Mouse (Mus musculus): ENCODE measurements at regions not wholly inside any gene's neighbourhood (a gene's known extent, or its start where the extent isn't known, plus 50 kb on each side); places are given as distances from the start of the nearest gene placed in this dataset.
A peak's percentile ranks its signal among the peaks of the same experiment; 100 is the strongest.

DNA sequence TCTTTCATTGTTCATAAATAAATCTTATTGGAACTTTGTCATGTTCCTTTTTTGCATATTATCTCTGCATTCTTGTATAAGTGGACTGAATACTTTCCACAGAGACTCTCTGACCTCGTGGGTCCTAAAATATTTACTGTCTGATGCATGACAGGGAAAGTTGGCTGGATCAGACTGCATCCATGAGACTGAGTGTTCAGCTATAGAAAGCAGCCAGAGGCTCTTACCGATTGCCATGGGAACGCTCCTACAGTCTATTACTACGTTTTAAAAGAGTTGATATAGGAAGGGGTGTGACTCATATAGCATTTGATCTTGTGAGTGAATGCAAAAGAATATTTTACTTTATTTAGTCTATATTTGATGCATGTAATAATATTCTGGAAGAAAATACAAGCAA lies 77.6 kb upstream of the Lgalsl start:
- no peaks in the 10 kb centered on the region for H3K27me3 ChIP-seq
- H3K9ac ChIP-seq = no peak overlapping the region
- H3K36me3 ChIP-seq = no peaks in the 10 kb centered on the region
- WGBS = 53% methylated on average over 4 of the region's 4 CpGs
- H3K4me1 ChIP-seq = 0 out of 2 replicates have a peak, but pooled peaks cover 3% of the 10 kb centered on the region
- ATAC-seq (ENCODE audit: insufficient number of reproducible peaks, low FRiP score, low TSS enrichment, low read depth) = no peak
- no peak overlapping the region for H3K27ac ChIP-seq
- H3K9me3 ChIP-seq = no peaks in the 10 kb centered on the region
- no peak overlapping the region for H3K4me3 ChIP-seq
- H3K4me2 ChIP-seq = no peak overlapping the region

DNA sequence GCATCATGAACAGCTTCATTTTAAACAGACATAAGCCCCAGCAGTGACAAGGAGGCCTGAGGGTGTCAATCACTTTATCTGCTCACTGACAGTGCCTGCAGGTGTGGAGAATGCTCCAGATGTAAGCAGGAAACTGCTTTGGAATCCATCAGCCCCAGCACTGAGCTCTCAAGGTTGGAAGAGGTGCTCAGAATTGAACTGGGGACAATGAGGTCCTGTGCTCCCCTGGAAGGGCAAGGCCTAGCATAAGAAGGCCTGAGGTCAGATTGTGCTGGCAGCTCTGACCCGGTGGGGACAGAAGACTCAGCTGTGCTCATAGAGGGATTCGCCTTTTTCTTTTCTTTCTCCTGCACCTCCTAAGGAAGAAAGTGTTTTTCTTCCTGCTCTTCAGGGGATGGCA lies 82.2 kb upstream of the Lgalsl start:
- Histone ChIP-seq H3K36me3 (no peaks in the 10 kb centered on the region), H3K9ac (no peak overlapping the region), H3K4me3 (no peak overlapping the region), H3K9me3 (no peaks in the 10 kb centered on the region), H3K27ac (no peak overlapping the region), H3K27me3 (no peaks in the 10 kb centered on the region), H3K4me1 (peaks cover 36% of the 10 kb centered on the region), H3K4me2 (no peak overlapping the region)
- ATAC-seq (ENCODE audit: insufficient number of reproducible peaks, low FRiP score, low TSS enrichment, low read depth) = no peak
- 94% methylated on average over 2 of the region's 2 CpGs for WGBS

- Histone ChIP-seq H3K36me3 (no peaks in the 10 kb centered on the region), H3K27me3 (no peaks in the 10 kb centered on the region), H3K9ac (no peak overlapping the region), H3K9me3 (no peaks in the 10 kb centered on the region), H3K4me2 (no peak overlapping the region), H3K27ac (no peak overlapping the region), H3K4me3 (no peak overlapping the region), H3K4me1 (peaks cover 35% of the 10 kb centered on the region)
- 18% methylated on average over 8 of the region's 8 CpGs for WGBS
- ATAC-seq (ENCODE audit: insufficient number of reproducible peaks, low FRiP score, low TSS enrichment, low read depth) = no peak
Observed at GRCm38 (mm10) chr11:20913598-20914296, 82.9 kb upstream of the Lgalsl start.

DNA sequence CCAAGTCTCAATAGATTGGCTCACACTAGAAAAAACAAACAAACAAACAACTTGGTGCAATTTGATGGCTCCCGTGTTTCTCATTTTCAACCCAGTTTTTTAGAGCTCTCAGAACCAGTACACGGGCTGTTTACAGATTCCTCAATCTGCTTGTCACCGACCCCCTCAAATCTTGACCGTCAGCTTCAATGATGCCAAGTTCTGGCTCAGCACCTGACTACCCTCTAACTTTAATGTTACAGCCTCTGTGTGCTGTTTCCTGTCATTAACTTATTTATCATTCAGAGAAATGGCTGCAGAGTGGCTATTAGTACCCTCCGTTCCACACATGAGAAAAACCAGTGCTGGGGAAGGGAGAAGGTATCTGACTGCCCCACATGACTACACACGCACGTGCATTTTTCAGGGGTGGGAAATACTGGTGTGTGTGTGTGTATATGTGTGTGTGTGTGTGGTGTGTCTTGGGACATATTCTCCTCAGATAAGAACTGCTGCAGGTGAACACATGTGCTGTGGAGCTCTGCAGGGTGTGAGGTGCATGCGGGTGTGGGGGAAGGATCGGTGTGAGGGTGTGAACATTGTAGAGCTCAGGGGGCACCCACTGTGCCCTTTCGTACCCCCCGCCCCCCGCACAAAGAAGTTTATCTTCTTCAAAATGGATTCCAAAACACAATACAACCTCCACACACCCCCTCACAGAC lies 83.6 kb upstream of the Lgalsl start:
- H3K9me3 ChIP-seq = no peaks in the 10 kb centered on the region
- no peak for ATAC-seq (ENCODE audit: insufficient number of reproducible peaks, low FRiP score, low TSS enrichment, low read depth)
- H3K4me1 ChIP-seq = peaks cover 35% of the 10 kb centered on the region
- H3K27me3 ChIP-seq = no peaks in the 10 kb centered on the region
- H3K9ac ChIP-seq = no peak overlapping the region
- H3K4me3 ChIP-seq = no peak overlapping the region
- H3K4me2 ChIP-seq = no peak overlapping the region
- H3K36me3 ChIP-seq = no peaks in the 10 kb centered on the region
- H3K27ac ChIP-seq = 0 out of 2 replicates have a peak overlapping the region, but pooled peaks have one; percentile 64
- WGBS = 50% methylated on average over 12 of the region's 12 CpGs

DNA sequence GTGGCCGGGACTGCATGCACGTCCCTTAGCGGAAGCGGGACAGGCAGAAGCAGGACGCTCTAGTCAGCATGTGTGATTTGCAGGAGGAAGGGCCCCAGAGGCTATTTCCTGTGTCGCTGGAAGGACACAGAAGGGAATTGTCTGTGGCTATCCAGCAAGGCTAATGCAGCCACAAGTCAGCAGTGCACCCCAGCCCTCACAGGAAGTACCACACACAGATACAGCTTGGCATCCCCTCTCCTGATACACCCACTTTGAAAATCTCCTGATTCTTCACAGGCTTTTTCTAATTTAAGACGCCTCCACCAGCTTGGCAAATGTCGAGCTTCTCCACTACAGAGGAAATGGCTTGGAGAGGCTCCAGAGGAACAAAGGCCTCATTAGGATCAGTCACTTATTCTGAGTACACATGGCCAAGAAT lies 84.3 kb upstream of the Lgalsl start:
- no peaks in the 10 kb centered on the region for H3K9me3 ChIP-seq
- H3K27ac ChIP-seq = peak overlapping the region; percentile 64; the same call in 1 of the 2 replicates
- H3K4me2 ChIP-seq = 0 out of 2 replicates have a peak overlapping the region, but pooled peaks have one; percentile 1
- no peaks in the 10 kb centered on the region for H3K36me3 ChIP-seq
- no peaks in the 10 kb centered on the region for H3K27me3 ChIP-seq
- no peak overlapping the region for H3K4me3 ChIP-seq
- no peak; the same call in 1 of the 2 replicates for ATAC-seq (ENCODE audit: insufficient number of reproducible peaks, low FRiP score, low TSS enrichment, low read depth)
- WGBS = 6% methylated on average over 8 of the region's 8 CpGs
- no peak overlapping the region for H3K9ac ChIP-seq
- H3K4me1 ChIP-seq = peaks cover 35% of the 10 kb centered on the region

DNA sequence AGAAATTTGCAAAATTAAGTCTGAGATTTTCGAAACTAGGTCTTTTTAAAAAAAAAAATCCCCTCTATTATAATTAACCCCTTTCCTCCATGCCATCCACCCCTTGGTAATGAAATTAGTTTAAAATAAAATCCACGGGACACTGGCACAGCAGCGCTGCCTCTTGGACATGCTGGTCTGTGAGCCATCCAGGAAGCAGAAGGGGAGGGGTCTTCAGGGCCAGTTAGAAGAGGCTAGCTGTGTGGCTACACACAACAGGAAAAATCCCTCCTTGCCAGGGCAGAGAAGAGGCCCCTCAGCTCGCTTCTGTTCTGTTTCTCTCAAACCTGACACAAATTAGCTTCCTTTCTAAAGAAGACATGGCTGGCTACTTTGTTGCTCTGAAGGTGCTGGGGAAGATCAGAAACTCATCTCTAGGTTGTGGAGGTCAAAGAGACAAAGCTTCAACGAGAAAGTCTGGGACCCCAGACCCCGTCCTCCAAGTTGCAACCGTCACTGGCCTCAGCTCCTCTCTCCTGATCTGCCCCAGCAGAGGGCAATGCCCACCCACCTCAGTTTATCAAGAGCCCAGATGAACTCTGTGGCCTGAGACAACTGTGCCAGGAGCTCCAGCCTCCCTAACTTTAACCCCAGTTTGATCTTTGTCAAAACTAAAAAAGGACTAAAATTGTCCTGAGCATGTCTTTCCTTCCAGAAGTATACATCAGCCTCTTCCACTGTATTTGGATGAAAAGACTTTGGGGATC lies 85.0 kb upstream of the Lgalsl start:
- 39% methylated on average over 7 of the region's 7 CpGs for WGBS
- Histone ChIP-seq H3K4me1 (peaks cover 35% of the 10 kb centered on the region), H3K4me3 (no peak overlapping the region), H3K27ac (0 out of 2 replicates have a peak overlapping the region, but pooled peaks have one; percentile 50), H3K9ac (no peak overlapping the region), H3K4me2 (no peak overlapping the region), H3K27me3 (no peaks in the 10 kb centered on the region), H3K36me3 (no peaks in the 10 kb centered on the region), H3K9me3 (no peaks in the 10 kb centered on the region)
- no peak for ATAC-seq (ENCODE audit: insufficient number of reproducible peaks, low FRiP score, low TSS enrichment, low read depth)

GRCm38 (mm10) chr11:20916473-20916911 lies 85.6 kb upstream of the Lgalsl start:
- no peak overlapping the region for H3K4me2 ChIP-seq
- ATAC-seq (ENCODE audit: insufficient number of reproducible peaks, low FRiP score, low TSS enrichment, low read depth) = peak; percentile 42; the same call in 1 of the 2 replicates
- H3K27me3 ChIP-seq = no peaks in the 10 kb centered on the region
- no peak overlapping the region for H3K4me3 ChIP-seq
- WGBS = 36% methylated on average over 6 of the region's 6 CpGs
- peak overlapping the region; percentile 50; the same call in 1 of the 2 replicates for H3K27ac ChIP-seq
- H3K9me3 ChIP-seq = no peaks in the 10 kb centered on the region
- no peak overlapping the region for H3K9ac ChIP-seq
- peaks cover 35% of the 10 kb centered on the region for H3K4me1 ChIP-seq
- H3K36me3 ChIP-seq = no peaks in the 10 kb centered on the region

- Histone ChIP-seq H3K27me3 (no peaks in the 10 kb centered on the region), H3K4me3 (no peak overlapping the region), H3K4me2 (no peak overlapping the region), H3K4me1 (peaks cover 35% of the 10 kb centered on the region), H3K27ac (no peak overlapping the region; the same call in 1 of the 2 replicates), H3K36me3 (no peaks in the 10 kb centered on the region), H3K9ac (no peak overlapping the region), H3K9me3 (no peaks in the 10 kb centered on the region)
- WGBS = 81% methylated on average over 7 of the region's 7 CpGs
- ATAC-seq (ENCODE audit: insufficient number of reproducible peaks, low FRiP score, low TSS enrichment, low read depth) = no peak
Observed at GRCm38 (mm10) chr11:20916961-20917360, 86.1 kb upstream of the Lgalsl start.

GRCm38 (mm10) chr11:20917483-20917882 lies 86.6 kb upstream of the Lgalsl start:
- no peak overlapping the region for H3K27ac ChIP-seq
- ATAC-seq (ENCODE audit: insufficient number of reproducible peaks, low FRiP score, low TSS enrichment, low read depth) = no peak
- no peaks in the 10 kb centered on the region for H3K36me3 ChIP-seq
- H3K27me3 ChIP-seq = no peaks in the 10 kb centered on the region
- no peaks in the 10 kb centered on the region for H3K9me3 ChIP-seq
- no peak overlapping the region for H3K9ac ChIP-seq
- H3K4me3 ChIP-seq = no peak overlapping the region
- no peak overlapping the region for H3K4me2 ChIP-seq
- H3K4me1 ChIP-seq = peaks cover 35% of the 10 kb centered on the region
- 51% methylated on average over 5 of the region's 5 CpGs for WGBS

DNA sequence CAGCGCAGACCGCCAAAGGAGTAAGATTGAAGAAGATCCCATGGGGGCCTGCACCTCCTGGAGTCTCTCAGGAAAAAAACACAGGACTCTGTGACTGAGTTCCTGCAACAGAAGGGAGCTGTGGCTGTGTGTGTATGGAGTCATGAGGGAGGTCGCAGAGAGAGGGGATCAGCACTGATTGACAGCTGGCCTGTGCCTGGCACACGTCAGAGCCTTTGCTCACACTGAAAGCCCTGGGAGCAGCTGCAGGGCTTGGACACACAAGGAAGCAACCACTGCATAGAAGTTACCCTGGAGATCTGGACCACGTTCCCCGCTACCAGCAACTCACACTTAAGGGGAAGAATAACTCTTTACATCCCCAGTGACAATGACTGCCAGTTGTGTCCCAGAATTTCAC lies 92.3 kb upstream of the Lgalsl start:
- no peaks in the 10 kb centered on the region for H3K36me3 ChIP-seq
- H3K4me3 ChIP-seq = no peak overlapping the region
- H3K27ac ChIP-seq = no peak overlapping the region
- no peak overlapping the region for H3K4me2 ChIP-seq
- no peak overlapping the region for H3K9ac ChIP-seq
- no peaks in the 10 kb centered on the region for H3K4me1 ChIP-seq
- no peak for ATAC-seq (ENCODE audit: insufficient number of reproducible peaks, low FRiP score, low TSS enrichment, low read depth)
- WGBS = 60% methylated on average over 6 of the region's 6 CpGs
- H3K27me3 ChIP-seq = no peaks in the 10 kb centered on the region
- H3K9me3 ChIP-seq = no peaks in the 10 kb centered on the region

DNA sequence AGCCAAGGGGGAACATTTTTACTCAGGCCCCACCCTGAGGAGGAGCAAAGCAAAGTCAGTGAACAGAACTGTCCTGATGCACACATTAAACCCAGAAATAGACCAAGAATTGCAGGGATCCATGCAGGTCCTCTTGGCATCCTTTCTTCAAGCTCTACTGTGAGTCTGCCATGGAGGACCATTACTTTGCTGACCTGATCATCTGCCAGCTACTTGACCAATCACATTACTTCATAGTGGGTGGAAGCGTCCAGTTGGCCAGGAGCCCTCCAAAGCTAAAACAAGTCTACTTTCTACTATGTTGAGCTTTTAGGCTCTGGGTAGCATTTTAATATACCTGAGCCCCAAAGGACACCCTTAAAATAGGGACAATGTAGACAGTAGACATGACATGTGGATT lies 98.6 kb upstream of the Lgalsl start:
- WGBS = 80% methylated on average over 1 of the region's 1 CpGs
- H3K4me3 ChIP-seq = no peak overlapping the region
- no peaks in the 10 kb centered on the region for H3K9me3 ChIP-seq
- no peak overlapping the region for H3K4me2 ChIP-seq
- no peaks in the 10 kb centered on the region for H3K36me3 ChIP-seq
- no peak overlapping the region for H3K27ac ChIP-seq
- no peaks in the 10 kb centered on the region for H3K27me3 ChIP-seq
- no peak overlapping the region for H3K9ac ChIP-seq
- no peak for ATAC-seq (ENCODE audit: insufficient number of reproducible peaks, low FRiP score, low TSS enrichment, low read depth)
- H3K4me1 ChIP-seq = no peaks in the 10 kb centered on the region

DNA sequence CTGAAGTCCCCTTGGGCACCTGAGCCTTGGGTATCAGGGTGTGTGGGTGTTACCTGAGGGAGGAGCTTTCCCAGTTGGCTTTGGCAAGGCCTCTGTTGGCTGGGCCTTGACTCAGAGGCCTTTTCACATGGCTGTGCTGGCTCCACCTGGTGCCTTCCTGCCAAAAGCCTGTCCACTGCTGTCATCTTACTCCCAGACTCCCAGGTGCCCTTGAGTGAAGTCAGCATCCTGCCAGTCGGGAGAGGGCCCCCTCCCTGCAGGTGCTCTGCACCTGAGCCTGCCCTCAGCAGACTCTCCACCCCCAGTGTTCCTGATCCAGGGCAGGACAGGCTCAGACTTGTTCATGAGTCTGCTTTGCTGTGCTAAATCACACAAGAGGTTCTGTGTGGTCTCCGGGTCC lies 99.2 kb upstream of the Lgalsl start:
- H3K36me3 ChIP-seq = no peaks in the 10 kb centered on the region
- H3K4me3 ChIP-seq = no peak overlapping the region
- no peak overlapping the region for H3K27ac ChIP-seq
- H3K4me2 ChIP-seq = no peak overlapping the region
- no peak overlapping the region for H3K9ac ChIP-seq
- H3K9me3 ChIP-seq = no peaks in the 10 kb centered on the region
- 53% methylated on average over 2 of the region's 2 CpGs for WGBS
- H3K27me3 ChIP-seq = no peaks in the 10 kb centered on the region
- H3K4me1 ChIP-seq = no peaks in the 10 kb centered on the region
- no peak for ATAC-seq (ENCODE audit: insufficient number of reproducible peaks, low FRiP score, low TSS enrichment, low read depth)
